ENCODE assay signal across 8 mouse cellular contexts in genomic region chr16:87353605-87354004, GRCm38 (mm10). TPM values are rescaled to one million over a fixed set of nuclear protein-coding genes. Genes with fewer than 3 reads are reported as not detected.
DNase-seq lines count a peak whose midpoint lies in the region; ATAC-seq lines count a peak whose summit lies in the region.

No protein-coding gene starts in this region.

- WGBS in embryonic facial prominence, embryonic 10.5 days, result 95% methylated on average over 1 of the region's 1 CpGs
- WGBS in hindbrain, embryonic 14.5 days, result 97% methylated on average over 1 of the region's 1 CpGs
- 97% methylated on average over 1 of the region's 1 CpGs for WGBS in midbrain, embryonic 13.5 days

- peak overlapping the region; percentile 98 for H3K27ac ChIP-seq in embryonic facial prominence, embryonic 10.5 days (replicated peaks)
- H3K27ac ChIP-seq in hindbrain, embryonic 14.5 days, result no peak overlapping the region
- H3K27ac ChIP-seq in midbrain, embryonic 13.5 days, result no peak overlapping the region

- no peaks in the 10 kb centered on the region for H3K27me3 ChIP-seq in embryonic facial prominence, embryonic 10.5 days (replicated peaks; ENCODE audit: low read depth, poor library complexity, severe bottlenecking)
- no peaks in the 10 kb centered on the region for H3K27me3 ChIP-seq in hindbrain, embryonic 14.5 days (ENCODE audit: control insufficient read depth, insufficient read depth, low read length)
- 0 out of 2 replicates have a peak, but pooled peaks cover 4% of the 10 kb centered on the region for H3K27me3 ChIP-seq in midbrain, embryonic 13.5 days

- peak; percentile 25 for DNase-seq in kidney, adult 9 months
- DNase-seq in kidney, postnatal 10 days, result no peak
- DNase-seq in embryonic facial prominence, embryonic 10.5 days (ENCODE audit: low spot score), result no peak
- DNase-seq in hindbrain, embryonic 14.5 days (ENCODE audit: low spot score), result peak; percentile 25
- no peak for DNase-seq in c-Kit-positive CD71-positive TER-119-positive erythroid progenitor cells, embryonic 14.5 days (ENCODE audit: low spot score)
- no peak for DNase-seq in layer of hippocampus, adult 18-20 months (ENCODE audit: low spot score in 2 of 2)
- DNase-seq in thymus, adult 18-20 months, result no peak

- peaks cover 4% of the 10 kb centered on the region; the same call in 1 of the 2 replicates for H3K4me1 ChIP-seq in embryonic facial prominence, embryonic 10.5 days
- peaks cover 5% of the 10 kb centered on the region; the same call in 1 of the 2 replicates for H3K4me1 ChIP-seq in hindbrain, embryonic 14.5 days (replicated peaks; ENCODE audit: control insufficient read depth, insufficient read depth, low read length)
- peaks cover 9% of the 10 kb centered on the region; the same call in 1 of the 2 replicates for H3K4me1 ChIP-seq in midbrain, embryonic 13.5 days (replicated peaks)

- no peak for ATAC-seq in hindbrain, embryonic 14.5 days (ENCODE audit: low FRiP score)
- no peak; the same call in 1 of the 2 replicates for ATAC-seq in midbrain, embryonic 13.5 days

- H3K36me3 ChIP-seq in embryonic facial prominence, embryonic 10.5 days (replicated peaks), result peaks cover 25% of the 10 kb centered on the region
- peaks cover 12% of the 10 kb centered on the region for H3K36me3 ChIP-seq in hindbrain, embryonic 14.5 days (replicated peaks; ENCODE audit: control insufficient read depth, insufficient read depth)
- peaks cover 16% of the 10 kb centered on the region for H3K36me3 ChIP-seq in midbrain, embryonic 13.5 days

- peak overlapping the region; percentile 75 for H3K4me3 ChIP-seq in embryonic facial prominence, embryonic 10.5 days
- H3K4me3 ChIP-seq in hindbrain, embryonic 14.5 days (replicated peaks; ENCODE audit: low read length), result peak overlapping the region; percentile 70
- peak overlapping the region; percentile 75 for H3K4me3 ChIP-seq in midbrain, embryonic 13.5 days (replicated peaks)

- no peak overlapping the region for H3K9ac ChIP-seq in hindbrain, embryonic 14.5 days
- no peak overlapping the region for H3K9ac ChIP-seq in midbrain, embryonic 13.5 days (replicated peaks)

- H3K4me2 ChIP-seq in hindbrain, embryonic 14.5 days (replicated peaks), result peak overlapping the region; percentile 67
- H3K4me2 ChIP-seq in midbrain, embryonic 13.5 days (replicated peaks), result peak overlapping the region; percentile 55

- no peaks in the 10 kb centered on the region for H3K9me3 ChIP-seq in embryonic facial prominence, embryonic 10.5 days
- H3K9me3 ChIP-seq in hindbrain, embryonic 14.5 days (ENCODE audit: control insufficient read depth, low read length), result no peaks in the 10 kb centered on the region
- H3K9me3 ChIP-seq in midbrain, embryonic 13.5 days, result 0 out of 2 replicates have a peak, but pooled peaks cover 3% of the 10 kb centered on the region

RNA-seq across cellular contexts. Expression of gene N6amt1, which starts 0.4 kb away (rescaled TPM):
- polyA plus RNA-seq in embryonic facial prominence, embryonic 10.5 days (2016; fragmentation: Nextera tagmentation; extraction: Ambion mirVana), result 23.3 and 24.0 TPM in 2 replicates
- polyA plus RNA-seq in hindbrain, embryonic 14.5 days (2014; fragmentation: Nextera tagmentation; extraction: Ambion mirVana), result 17.6 and 21.0 TPM in 2 replicates
- polyA plus RNA-seq in midbrain, embryonic 13.5 days (2015; fragmentation: Nextera tagmentation; extraction: Ambion mirVana), result 20.4 and 21.5 TPM in 2 replicates
- 10 to 100 TPM; 17.2 to 20.3 TPM for total RNA-seq in layer of hippocampus, adult 18-20 months (2021)

Comparison
In these comparisons a context has a peak if more than half of its experiments do, and no peak if none do; other contexts are left out.
1. DNase-seq: peak in kidney, adult 9 months (single experiment) and hindbrain, embryonic 14.5 days (single experiment); none in kidney, postnatal 10 days (single experiment), embryonic facial prominence, embryonic 10.5 days (single experiment), c-Kit-positive CD71-positive TER-119-positive erythroid progenitor cells, embryonic 14.5 days (single experiment), layer of hippocampus, adult 18-20 months (0 of 2) and thymus, adult 18-20 months (0 of 2).
2. Peak in every context shown above with its lines, with median percentiles within 50 percentile points of each other: H3K4me3 ChIP-seq.